Mouse (Mus musculus) adrenal gland, adult 18-20 months (tissue): ENCODE results near the gene Duox2. TPM values are rescaled to one million over a fixed set of nuclear protein-coding genes. Genes with fewer than 3 reads are reported as not detected.

Source experiments
- DNase-seq, 2 experiments: peaks; one replicate each; pipeline ENCODE4 v3.0.0; 2021 to 2022; ENCODE audit warnings: low spot score in 2 of 2
- total RNA-seq, 2 experiments: library from RNA; stranded (reverse); gene quantifications; 1 replicate in 1 of 2; 2 replicates in 1 of 2; pipeline ENCODE4 v1.2.3; 2021

Duox2 gene
- total RNA-seq, 2 experiments from 2014 or later, result 0.13 TPM; not detected in 1

DNA sequence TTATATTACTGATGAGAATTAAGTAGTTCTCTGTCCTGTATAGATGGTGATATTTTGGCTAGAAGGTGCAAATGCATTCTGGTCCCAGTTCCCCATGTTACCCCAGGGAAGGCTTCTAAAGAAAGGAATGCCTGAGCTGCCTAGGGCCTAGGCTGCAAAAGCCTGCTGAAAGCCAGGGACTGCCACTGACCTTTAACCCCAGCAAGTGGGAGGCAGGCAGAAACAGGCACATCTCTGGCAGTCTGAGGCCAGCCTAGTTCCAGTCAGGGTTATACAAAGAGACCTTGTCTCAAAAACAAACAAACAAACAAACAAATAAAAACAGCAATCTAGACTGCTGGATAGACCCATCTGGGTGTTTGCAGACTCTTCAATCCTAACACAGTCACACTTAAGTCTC, 57.5 kb downstream of the Duox2 start:
- no peak for DNase-seq

DNA sequence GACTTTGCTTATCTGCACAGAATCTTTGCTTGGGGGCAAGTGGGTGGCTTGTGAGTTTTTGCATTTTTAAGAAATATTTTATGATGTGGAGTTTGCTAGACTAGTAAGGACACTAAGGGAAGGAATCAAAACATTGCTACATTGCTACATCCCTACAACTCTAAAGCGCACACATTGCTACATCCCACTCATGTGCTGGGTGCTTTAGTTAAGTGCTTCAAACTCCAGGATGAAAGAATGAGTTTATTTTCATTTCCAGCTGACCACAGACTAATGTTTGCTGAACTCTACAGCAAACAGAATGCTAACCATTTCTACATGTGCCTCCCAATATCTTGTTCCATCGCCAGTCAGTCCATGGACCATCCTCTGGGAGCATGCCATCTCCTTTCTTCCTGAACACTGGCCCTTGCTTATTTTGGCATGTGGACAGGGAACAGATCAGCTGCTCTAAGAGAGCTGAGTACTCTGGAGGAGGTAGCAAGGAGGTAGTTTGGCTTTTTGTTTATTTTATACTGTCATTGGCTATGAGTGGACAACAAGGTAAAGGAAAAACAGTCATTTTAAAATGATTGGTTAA, 60.3 kb downstream of the Duox2 start:
- no peak for DNase-seq

DNA sequence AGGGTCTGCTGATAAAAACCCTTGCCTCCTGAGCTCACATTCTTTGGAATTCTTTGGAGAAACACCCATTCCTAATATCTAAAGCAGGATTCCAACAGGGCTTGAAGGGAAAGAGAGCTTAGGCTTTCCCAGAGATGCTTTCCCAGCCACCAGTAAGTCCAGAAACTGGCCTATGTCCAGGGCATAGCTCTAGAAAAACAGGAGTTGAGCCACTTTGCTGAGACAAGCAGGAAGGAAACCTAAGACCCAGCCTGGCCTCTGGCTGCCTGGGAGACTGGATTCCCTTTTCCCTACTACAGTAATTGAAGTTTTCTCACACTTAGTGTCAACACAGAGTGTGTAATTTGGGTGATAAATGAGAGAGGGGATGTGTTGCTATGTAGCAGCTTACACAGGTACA, 61.9 kb downstream of the Duox2 start:
- no peak for DNase-seq

DNA sequence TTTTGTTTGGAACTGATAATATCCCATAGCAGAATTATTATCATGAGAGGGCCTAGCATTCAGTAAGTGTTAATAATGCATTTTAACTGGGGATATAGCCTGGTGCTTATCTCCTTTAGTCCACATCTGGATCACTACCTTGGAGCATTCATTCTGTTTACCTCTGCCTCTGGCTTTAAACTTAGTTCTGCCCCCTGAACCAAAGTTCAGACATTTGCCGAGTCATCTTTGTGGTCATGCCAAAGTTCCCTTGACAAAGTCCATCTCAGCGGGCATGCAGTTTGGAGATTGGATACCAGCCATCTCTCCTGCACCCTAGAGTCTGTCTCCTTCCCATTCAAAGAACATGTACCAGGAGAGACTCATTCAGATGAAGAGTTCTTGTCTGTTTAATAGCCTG, 62.8 kb downstream of the Duox2 start:
- DNase-seq, result no peak

DNA sequence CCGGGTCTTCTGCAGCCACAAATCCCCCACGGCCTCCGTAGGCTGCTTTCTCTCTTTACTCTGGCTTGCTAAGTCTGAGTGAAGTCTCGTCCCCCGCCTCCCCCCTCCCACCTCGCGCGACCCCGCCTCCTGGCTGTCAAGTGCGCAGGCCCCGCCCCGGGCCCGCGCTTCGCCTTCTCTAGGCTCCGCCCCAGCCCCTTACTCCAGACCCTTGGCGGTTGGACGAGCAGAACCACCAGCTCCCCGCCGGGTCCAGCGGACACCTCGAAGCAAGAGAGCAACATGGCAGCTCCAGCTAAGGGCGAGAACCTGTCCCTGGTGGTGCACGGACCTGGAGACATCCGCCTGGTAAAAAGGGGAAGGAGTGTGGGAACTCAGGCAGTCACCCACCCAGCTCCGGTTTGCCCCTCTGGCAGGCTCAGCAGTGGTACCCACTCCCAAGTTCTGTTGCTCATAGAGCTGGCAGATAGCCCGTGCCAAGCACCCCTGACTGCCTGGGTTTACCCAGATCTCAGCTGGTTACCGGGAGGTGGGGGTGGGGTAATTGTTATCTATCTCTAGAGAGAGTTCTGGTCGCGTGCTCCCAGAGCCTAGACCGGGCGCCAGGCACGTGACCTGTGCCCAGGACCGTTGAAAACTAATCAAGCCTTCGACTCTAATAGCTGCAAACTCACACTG, 63.5 kb downstream of the Duox2 start, which contains the start of gene Sord:
Sord (plus strand) TSS at position 139 of the 678 bp plus-strand sequence.
- DNase-seq, result peak; percentile 80 to 84

DNA sequence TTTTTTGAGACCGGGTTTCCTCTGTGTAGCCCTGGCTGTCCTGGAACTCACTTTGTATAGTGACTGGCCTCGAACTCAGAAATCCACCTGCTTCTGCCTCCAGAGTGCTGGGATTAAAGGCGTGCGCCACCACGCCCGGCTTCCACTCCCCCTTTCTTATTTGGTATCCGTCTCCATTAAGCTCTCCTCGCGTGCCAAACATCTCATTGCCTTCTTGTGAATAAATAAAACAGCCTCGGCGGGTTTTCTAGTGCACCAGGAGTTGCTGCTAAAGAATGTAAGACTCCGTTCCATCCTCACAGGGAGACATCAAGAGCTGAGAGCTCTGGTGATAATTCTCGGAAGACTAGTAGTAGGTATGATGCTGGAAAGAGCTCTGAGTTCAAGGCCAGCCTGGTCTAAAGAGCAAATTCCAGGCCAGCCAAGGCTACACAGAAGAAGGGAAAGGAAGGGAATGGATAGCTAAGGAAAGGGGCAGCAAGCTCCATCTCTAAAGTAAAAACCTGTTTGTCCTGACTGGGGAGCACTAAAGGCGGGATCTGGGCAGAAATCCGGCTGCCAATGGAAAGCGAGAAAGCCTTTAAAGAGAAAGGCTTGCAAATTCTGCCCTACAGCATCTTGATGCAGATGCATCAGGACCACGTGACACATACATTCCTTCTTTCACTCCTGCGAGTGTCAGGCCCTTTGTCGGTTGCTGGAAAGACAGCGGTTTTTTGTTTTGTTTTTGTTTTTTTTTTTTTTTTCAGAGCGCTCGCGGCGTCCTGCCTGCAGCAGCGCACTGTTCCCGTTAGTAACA, 64.3 kb downstream of the Duox2 start:
- peak in 1 of 2 experiments; percentile 15 for DNase-seq

DNA sequence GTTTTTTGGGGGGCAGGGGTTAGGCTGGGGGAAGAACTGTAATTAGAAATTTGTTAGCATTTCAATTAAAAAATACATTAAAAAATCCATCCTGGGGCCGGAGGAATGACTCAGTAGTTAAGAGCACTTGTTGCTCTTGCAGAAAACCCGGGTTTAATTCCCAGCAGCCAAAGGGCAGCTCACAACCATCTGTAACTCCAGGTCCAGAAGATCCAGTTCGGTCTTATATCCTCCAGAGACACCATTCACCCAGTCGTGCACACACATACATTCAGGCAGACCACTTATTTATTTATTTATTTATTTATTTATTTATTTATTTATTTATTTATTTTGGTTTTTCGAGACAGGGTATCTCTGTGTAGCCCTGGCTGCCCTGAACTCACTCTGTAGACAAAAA, 64.9 kb downstream of the Duox2 start:
- no peak for DNase-seq

DNA sequence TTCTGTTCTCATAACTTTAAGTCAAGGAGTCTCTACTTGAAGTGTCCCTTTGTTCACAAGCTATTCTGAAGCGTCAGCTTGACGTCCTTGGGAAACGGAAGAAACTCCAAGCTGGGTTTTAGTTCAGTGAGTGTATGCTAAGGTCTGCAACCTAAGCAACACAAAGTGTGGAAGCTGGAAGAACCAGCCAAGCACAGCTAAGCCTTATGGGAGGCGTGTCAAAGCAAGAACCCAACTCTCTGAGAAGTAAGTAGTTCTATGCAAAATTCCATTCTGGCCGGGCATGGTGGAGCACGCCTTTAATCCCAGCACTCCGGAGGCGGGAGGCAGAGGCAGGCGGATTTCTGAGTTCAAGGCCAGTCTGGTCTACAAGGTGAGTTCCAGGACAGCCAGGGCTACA, 66.6 kb downstream of the Duox2 start:
- no peak for DNase-seq

DNA sequence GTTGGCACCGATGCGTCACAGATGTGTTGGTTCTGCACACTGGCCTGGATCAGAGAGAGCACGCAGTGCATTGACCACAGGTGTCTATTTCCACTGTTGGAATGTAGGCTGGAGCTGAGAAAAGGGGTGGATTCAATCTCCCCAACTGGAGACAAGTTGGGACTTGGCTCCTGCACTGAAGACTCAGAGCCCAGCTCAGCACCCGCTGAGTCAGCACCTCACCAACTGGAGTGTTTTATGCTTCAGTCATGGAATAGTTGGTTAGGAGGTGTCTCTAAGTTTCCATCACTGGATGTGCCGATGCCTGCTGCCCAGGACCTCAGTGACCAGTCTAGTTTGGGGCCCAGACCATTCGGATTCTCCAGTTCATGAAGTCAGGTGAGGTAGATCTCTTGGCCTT, 67.9 kb downstream of the Duox2 start:
- DNase-seq, result no peak

Other genes with a start within 250 kb of the Duox2 start
- 10 to 100 TPM; 16.1 to 17.9 TPM for gene Spg11, start 180.1 kb downstream of the Duox2 start, total RNA-seq
- gene B2m, start 150.8 kb downstream of the Duox2 start, total RNA-seq, result 1,000 to 10,000 TPM in 1 of 2 experiments, 100 to 1,000 TPM in 1; 825 to 1,833 TPM
- gene Trim69, start 137.7 kb downstream of the Duox2 start, total RNA-seq, result under 1 TPM in 1 of 2 experiments, not detected in 1; 0.16 TPM
- gene Patl2, start 112.3 kb downstream of the Duox2 start, total RNA-seq, result not detected
- gene Terb2, start 112.2 kb downstream of the Duox2 start, total RNA-seq, result not detected
- 10 to 100 TPM; 68.2 to 83.0 TPM for gene Sord, start 63.7 kb downstream of the Duox2 start, total RNA-seq
- not detected for gene Duoxa2, start 451 bp upstream of the Duox2 start, total RNA-seq
- gene Duoxa1, start 15.3 kb upstream of the Duox2 start, total RNA-seq, result not detected
- gene Duox1, start 17.2 kb upstream of the Duox2 start, total RNA-seq, result under 1 TPM in 1 of 2 experiments, not detected in 1; 0.07 TPM
- 10 to 100 TPM in 1 of 2 experiments, 1 to 10 TPM in 1; 6.4 to 10.4 TPM for gene Shf, start 70.7 kb upstream of the Duox2 start, total RNA-seq
- 1 to 10 TPM; 1.2 to 7.1 TPM for gene Slc28a2, start 128.0 kb upstream of the Duox2 start, total RNA-seq
- gene Gm14085, start 186.5 kb upstream of the Duox2 start, total RNA-seq, result under 1 TPM in 1 of 2 experiments, not detected in 1; 0.19 TPM